Mouse (Mus musculus) testis, adult 2 months (tissue): ENCODE measurements around the gene Vcpkmt.

ENCODE experiments used
- CTCF ChIP-seq: fragments of 200-500 bp; IDR thresholded peaks from 2 replicates; pipeline ENCODE4 v1.5.1; 2012; ENCODE audit warnings: low read depth, mild to moderate bottlenecking, inconsistent platforms, low read length, moderate library complexity; ENCODE audit not compliant: control insufficient read depth, insufficient read depth, insufficient replicate concordance
- POLR2A ChIP-seq: fragments of 200-500 bp; IDR thresholded peaks from 2 replicates; pipeline ENCODE4 v1.6.1; 2012; ENCODE audit warnings: low read depth, mild to moderate bottlenecking, inconsistent platforms, low read length, moderate library complexity; ENCODE audit not compliant: control insufficient read depth

DNA sequence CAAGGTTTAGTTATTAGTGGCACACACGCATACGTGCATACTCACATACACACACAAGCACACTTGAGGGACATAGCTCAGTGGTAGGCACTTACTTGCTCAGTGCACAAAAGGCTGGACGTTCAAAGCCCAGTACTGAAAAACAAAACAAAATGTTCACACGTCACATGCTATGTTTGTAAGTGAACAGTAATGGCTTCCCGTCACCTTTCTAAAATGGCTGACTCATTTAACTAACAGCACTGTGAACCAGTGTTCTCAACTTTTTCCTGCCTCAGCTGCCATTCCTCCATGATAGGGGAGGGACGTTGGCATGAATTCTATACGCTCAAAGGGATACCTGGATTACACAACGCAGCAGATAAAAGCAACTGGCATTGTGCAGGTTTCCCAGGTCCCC, 9.6 kb downstream of the Vcpkmt start:
- TF ChIP-seq CTCF (no peak), POLR2A (no peak)
